Mouse (Mus musculus): ENCODE results near the gene D2hgdh. TPM values are rescaled to one million over a fixed set of nuclear protein-coding genes. Genes with fewer than 3 reads are reported as not detected.
"Not testable (repeated sequence)": the region's sequence is repeated elsewhere in the genome, so short reads cannot be mapped to it uniquely, and the experiment has no call there.

The D2hgdh gene
- polyA plus RNA-seq, 1 experiment from 2014 or later, result 15.8 TPM

DNA sequence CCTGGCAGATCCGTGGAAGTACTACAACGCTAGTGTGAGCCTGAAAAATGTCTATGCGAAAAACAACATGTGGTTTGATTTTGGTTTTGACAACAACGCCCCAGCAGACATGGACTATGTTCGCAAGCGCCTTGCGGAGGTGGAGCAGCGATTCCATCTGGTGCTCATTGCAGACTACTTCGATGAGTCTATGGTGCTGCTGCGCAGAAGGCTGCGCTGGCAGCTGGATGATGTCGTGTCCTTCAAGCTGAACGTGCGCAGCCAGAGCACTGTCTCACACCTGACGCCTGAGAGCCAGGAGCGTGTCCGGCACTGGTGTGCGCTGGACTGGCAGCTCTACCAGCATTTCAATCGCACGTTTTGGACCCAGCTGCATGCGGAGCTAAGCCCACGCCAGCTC is 49.7 kb downstream of the D2hgdh start:
- H3K4me2 ChIP-seq (ENCODE audit: low read depth, low read length); H3K27ac ChIP-seq (ENCODE audit: low read length); H3K27me3 ChIP-seq (replicated peaks; ENCODE audit: control insufficient read depth, insufficient read depth, low read length); H3K36me3 ChIP-seq (ENCODE audit: control insufficient read depth, insufficient read depth, low read length); H3K4me1 ChIP-seq (ENCODE audit: control insufficient read depth, insufficient read depth, low read length); ATAC-seq; H3K9ac ChIP-seq (ENCODE audit: low read depth, low read length); H3K9me3 ChIP-seq (ENCODE audit: control insufficient read depth, low read length); H3K4me3 ChIP-seq (ENCODE audit: low read length): not testable (repeated sequence)
- WGBS, result 89% methylated on average over 11 of the region's 22 CpGs

DNA sequence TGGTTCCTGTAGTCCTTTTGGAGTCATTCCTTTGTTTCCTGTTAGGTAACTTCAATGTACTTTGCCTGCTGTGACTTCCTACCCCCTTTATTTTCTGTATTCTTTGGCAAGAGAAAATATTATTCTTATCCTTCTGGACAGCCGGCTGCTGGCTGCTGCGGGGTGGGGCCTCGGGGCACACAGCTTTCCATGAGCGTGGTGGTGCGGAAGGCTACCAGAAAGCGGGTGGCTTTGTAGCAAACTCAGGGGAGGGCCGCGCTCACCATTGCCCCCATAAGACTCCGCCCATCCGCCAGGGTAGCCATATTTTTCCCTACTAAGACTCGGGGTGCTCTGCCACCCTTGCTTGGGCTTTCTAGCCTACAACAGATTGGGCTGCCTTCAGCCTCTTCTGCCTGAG is 57.1 kb downstream of the D2hgdh start:
- peak; percentile 70 for ATAC-seq
- not testable (repeated sequence) for H3K9ac ChIP-seq (ENCODE audit: low read depth, low read length); H3K4me2 ChIP-seq (ENCODE audit: low read depth, low read length); H3K9me3 ChIP-seq (ENCODE audit: control insufficient read depth, low read length); H3K4me1 ChIP-seq (ENCODE audit: control insufficient read depth, insufficient read depth, low read length); H3K27ac ChIP-seq (ENCODE audit: low read length); H3K36me3 ChIP-seq (ENCODE audit: control insufficient read depth, insufficient read depth, low read length); H3K27me3 ChIP-seq (replicated peaks; ENCODE audit: control insufficient read depth, insufficient read depth, low read length); H3K4me3 ChIP-seq (ENCODE audit: low read length)
- WGBS, result no CpG with 5 or more reads among the region's 11 CpGs

DNA sequence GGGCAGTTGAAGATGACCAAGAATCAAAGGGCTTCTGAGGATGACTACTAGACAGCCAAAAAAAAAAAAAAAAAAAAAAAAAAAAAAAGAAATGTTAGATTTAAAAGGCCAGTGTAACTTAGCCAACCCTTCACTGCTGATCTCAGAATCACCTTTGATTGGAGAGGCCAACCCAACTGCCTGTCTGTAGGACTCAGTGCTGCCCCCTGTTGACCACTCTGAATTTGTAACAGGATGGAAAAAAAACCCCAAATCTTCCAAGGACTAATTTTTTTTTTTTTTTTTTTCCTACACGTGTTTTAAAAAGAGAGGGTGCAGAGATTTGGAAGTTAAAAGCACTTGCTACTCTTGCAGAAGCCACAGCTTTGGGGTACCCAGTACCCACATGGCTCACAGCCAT is 66.2 kb downstream of the D2hgdh start:
- WGBS, result 67% methylated on average over 1 of the region's 1 CpGs
- not testable (repeated sequence) for H3K9ac ChIP-seq (ENCODE audit: low read depth, low read length); ATAC-seq; H3K27ac ChIP-seq (ENCODE audit: low read length); H3K27me3 ChIP-seq (replicated peaks; ENCODE audit: control insufficient read depth, insufficient read depth, low read length); H3K36me3 ChIP-seq (ENCODE audit: control insufficient read depth, insufficient read depth, low read length); H3K4me2 ChIP-seq (ENCODE audit: low read depth, low read length); H3K4me3 ChIP-seq (ENCODE audit: low read length); H3K4me1 ChIP-seq (ENCODE audit: control insufficient read depth, insufficient read depth, low read length); H3K9me3 ChIP-seq (ENCODE audit: control insufficient read depth, low read length)

DNA sequence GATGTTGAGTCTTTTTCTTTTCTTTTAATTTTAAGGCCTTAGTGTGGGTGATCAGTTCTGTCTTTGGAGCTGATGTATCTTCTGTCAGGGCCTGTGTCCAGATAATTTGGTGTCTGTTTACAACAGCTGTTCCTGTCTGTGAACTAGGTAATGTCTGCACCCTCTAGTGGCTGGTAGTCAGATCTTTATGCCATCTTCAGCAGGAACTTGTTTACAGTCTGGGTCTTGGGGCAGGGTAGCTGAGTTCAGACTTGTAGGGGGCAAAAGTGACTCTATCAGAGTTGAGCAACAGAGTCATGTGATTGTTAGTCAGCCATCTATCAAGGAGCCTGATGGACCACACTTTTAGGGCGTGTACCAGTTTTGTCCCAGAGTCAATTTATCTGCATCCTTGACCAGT is 72.7 kb downstream of the D2hgdh start:
- ATAC-seq, result peak; percentile 71
- H3K4me3 ChIP-seq (ENCODE audit: low read length); H3K27me3 ChIP-seq (replicated peaks; ENCODE audit: control insufficient read depth, insufficient read depth, low read length); H3K4me1 ChIP-seq (ENCODE audit: control insufficient read depth, insufficient read depth, low read length); H3K9me3 ChIP-seq (ENCODE audit: control insufficient read depth, low read length); H3K9ac ChIP-seq (ENCODE audit: low read depth, low read length); H3K4me2 ChIP-seq (ENCODE audit: low read depth, low read length); H3K27ac ChIP-seq (ENCODE audit: low read length); H3K36me3 ChIP-seq (ENCODE audit: control insufficient read depth, insufficient read depth, low read length): not testable (repeated sequence)
- WGBS, result no CpG with 5 or more reads among the region's 1 CpGs

DNA sequence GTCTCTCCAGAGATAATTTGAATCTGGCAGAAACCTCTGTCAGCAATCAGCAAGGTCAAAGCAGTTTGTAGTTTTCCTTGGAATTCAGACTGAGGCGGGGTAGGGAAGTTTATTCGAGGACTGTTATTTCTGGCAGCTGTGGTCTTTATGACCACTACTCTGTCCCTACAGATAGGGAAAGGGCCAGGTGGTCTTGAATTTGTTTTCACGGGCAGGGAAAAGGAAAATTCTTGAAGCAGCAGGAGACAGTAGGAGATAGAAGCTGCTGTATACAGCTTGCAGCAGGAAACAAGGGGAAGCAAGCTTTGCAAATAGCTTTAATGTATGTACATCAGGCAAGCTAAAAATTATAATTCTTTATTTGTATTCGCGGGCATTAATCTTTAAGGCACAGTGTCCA is 76.6 kb downstream of the D2hgdh start:
- not testable (repeated sequence) for ATAC-seq; H3K27ac ChIP-seq (ENCODE audit: low read length); H3K4me1 ChIP-seq (ENCODE audit: control insufficient read depth, insufficient read depth, low read length); H3K27me3 ChIP-seq (replicated peaks; ENCODE audit: control insufficient read depth, insufficient read depth, low read length); H3K4me3 ChIP-seq (ENCODE audit: low read length); H3K9ac ChIP-seq (ENCODE audit: low read depth, low read length); H3K36me3 ChIP-seq (ENCODE audit: control insufficient read depth, insufficient read depth, low read length); H3K9me3 ChIP-seq (ENCODE audit: control insufficient read depth, low read length); H3K4me2 ChIP-seq (ENCODE audit: low read depth, low read length)
- 15% methylated on average over 3 of the region's 5 CpGs for WGBS

Other genes with a start within 250 kb of the D2hgdh start
- gene Stk25, start 166.2 kb upstream of the D2hgdh start, polyA plus RNA-seq (2015; fragmentation: Nextera tagmentation; extraction: Ambion mirVana), result 164 and 171 TPM in 2 replicates
- gene Bok, start 139.2 kb upstream of the D2hgdh start, polyA plus RNA-seq (2015; fragmentation: Nextera tagmentation; extraction: Ambion mirVana), result 44.7 and 53.0 TPM in 2 replicates
- gene Atg4b, start 73.4 kb upstream of the D2hgdh start, polyA plus RNA-seq (2015; fragmentation: Nextera tagmentation; extraction: Ambion mirVana), result 64.9 and 69.1 TPM in 2 replicates
- gene Thap4, start 70.0 kb upstream of the D2hgdh start, polyA plus RNA-seq (2015; fragmentation: Nextera tagmentation; extraction: Ambion mirVana), result 85.9 and 88.1 TPM in 2 replicates
- gene Dtymk, start 23.0 kb upstream of the D2hgdh start, polyA plus RNA-seq (2015; fragmentation: Nextera tagmentation; extraction: Ambion mirVana), result 176 and 191 TPM in 2 replicates
- 15.9 TPM in 2 replicates for gene Ing5, start 20.9 kb upstream of the D2hgdh start, polyA plus RNA-seq (2015; fragmentation: Nextera tagmentation; extraction: Ambion mirVana)
- gene Gal3st2, start 36.4 kb downstream of the D2hgdh start, polyA plus RNA-seq (2015; fragmentation: Nextera tagmentation; extraction: Ambion mirVana), result 0.12 and 0.13 TPM in 2 replicates
- gene Gal3st2b, start 93.4 kb downstream of the D2hgdh start, polyA plus RNA-seq (2015; fragmentation: Nextera tagmentation; extraction: Ambion mirVana), result 0.06 and 0.27 TPM in 2 replicates
- 0.01 TPM in 1 of 2 replicates, not detected in the other for gene Gal3st2c, start 165.6 kb downstream of the D2hgdh start, polyA plus RNA-seq (2015; fragmentation: Nextera tagmentation; extraction: Ambion mirVana)
- not detected in 2 replicates for gene Neu4, start 195.5 kb downstream of the D2hgdh start, polyA plus RNA-seq (2015; fragmentation: Nextera tagmentation; extraction: Ambion mirVana)
- gene Pdcd1, start 227.6 kb downstream of the D2hgdh start, polyA plus RNA-seq (2015; fragmentation: Nextera tagmentation; extraction: Ambion mirVana), result 0.51 and 0.72 TPM in 2 replicates

All from intestine, embryonic 16.5 days (tissue).